Mouse (Mus musculus): ENCODE results near the gene Rpl15.
"Not testable (repeated sequence)": the region's sequence is repeated elsewhere in the genome, so short reads cannot be mapped to it uniquely, and the experiment has no call there.

DNA sequence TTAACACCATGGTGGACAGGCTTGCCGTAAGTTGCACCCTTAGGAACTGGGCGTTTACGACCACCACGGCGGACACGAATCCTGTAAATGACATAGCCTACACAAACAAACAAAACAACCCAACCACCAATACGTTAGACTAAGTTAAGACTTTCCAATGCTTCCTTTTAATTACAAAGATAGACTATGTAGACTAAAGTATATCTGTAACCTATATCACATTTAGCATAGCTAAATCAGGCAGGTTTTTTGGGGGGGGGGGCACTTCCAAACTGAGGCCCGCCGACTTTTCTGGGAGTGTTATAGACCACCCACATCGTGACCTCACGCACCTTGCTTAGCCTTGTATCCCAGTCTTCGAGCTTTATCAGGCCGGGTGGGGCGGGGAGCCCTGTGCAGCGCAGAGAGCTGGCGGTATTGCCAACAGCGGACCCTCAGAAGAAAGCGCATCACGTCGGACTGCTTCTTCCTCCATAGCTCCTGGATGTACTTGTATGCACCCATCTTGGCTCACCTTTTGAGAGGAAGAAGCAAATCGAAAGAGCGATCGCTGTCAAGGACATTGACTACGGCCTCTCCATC is 1.2 kb downstream of the Rpl15 start:
- TF ChIP-seq CTCF (IDR thresholded peaks at IDR 0.05; ENCODE audit: insufficient read depth, low read length); POLR2A (IDR thresholded peaks at IDR 0.05; ENCODE audit: borderline replicate concordance, extremely low read depth, low read depth, low read length): not testable (repeated sequence)
